Mouse (Mus musculus): ENCODE results near the gene Clip4. TPM values are rescaled to one million over a fixed set of nuclear protein-coding genes. Genes with fewer than 3 reads are reported as not detected.
"Not testable (repeated sequence)": the region's sequence is repeated elsewhere in the genome, so short reads cannot be mapped to it uniquely, and the experiment has no call there.

The Clip4 gene
- polyA plus RNA-seq (2015; fragmentation: Nextera tagmentation; extraction: Ambion mirVana), result 6.0 and 7.5 TPM in 2 replicates

DNA sequence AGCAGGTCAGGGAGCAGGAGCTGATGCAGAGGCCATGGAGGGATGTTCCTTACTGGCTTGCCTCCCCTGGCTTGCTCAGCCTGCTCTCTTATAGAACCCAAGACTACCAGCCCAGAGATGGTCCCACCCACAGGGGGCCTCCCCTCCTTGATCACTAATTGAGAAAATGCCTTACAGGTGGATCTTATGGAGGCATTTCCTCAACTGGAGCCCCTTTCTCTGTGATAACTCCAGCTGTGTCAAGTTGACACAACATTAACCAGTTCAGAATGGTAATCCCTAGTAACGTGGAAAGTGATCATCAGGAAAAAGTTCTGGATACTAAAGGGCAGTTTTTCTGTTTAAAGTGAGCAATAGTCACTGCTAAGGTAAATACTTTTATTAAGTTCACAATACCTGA, at the start of gene Clip4:
TSS of gene Clip4 (plus strand) at position 301 of the 400 bp plus-strand sequence.
- not testable (repeated sequence) for H3K27me3 ChIP-seq; H3K4me2 ChIP-seq (replicated peaks); H3K27ac ChIP-seq; ATAC-seq (ENCODE audit: low FRiP score, low read depth); H3K4me1 ChIP-seq; H3K9ac ChIP-seq; H3K9me3 ChIP-seq; H3K36me3 ChIP-seq; H3K4me3 ChIP-seq
- WGBS, result 52% methylated on average over 1 of the region's 1 CpGs

DNA sequence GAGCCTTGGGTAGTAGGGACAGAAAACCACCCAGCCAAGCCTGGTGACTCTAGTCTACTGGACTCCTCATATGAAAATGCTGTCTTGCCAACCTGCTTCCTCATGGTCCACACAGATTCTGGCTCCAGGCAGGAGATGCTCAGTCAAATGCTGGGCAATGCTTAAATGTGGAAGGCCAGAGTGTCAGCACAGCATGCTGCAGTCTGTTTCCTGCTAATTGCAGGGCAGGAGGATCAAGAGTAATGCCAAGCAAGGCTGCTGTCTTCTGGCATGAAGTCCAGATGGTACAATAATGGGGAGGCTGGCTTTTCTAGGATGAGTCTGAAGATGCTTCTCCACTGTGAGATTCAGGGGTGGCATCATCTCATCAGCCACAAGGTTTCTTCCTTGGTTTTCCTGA, 47.8 kb upstream of the Clip4 start:
- Histone ChIP-seq H3K36me3 (no peaks in the 10 kb centered on the region), H3K27me3 (0 out of 2 replicates have a peak, but pooled peaks cover 5% of the 10 kb centered on the region), H3K9ac (no peak overlapping the region), H3K4me2 (replicated peaks) (no peak overlapping the region), H3K4me3 (no peak overlapping the region), H3K4me1 (no peaks in the 10 kb centered on the region), H3K27ac (no peak overlapping the region), H3K9me3 (no peaks in the 10 kb centered on the region)
- no peak for ATAC-seq (ENCODE audit: low FRiP score, low read depth)

GRCm38 (mm10) chr17:71721019-71721418, 47.3 kb upstream of the Clip4 start:
- Histone ChIP-seq H3K4me1 (no peaks in the 10 kb centered on the region), H3K9me3 (no peaks in the 10 kb centered on the region), H3K4me3 (no peak overlapping the region), H3K9ac (no peak overlapping the region), H3K27ac (no peak overlapping the region), H3K4me2 (replicated peaks) (no peak overlapping the region), H3K36me3 (no peaks in the 10 kb centered on the region), H3K27me3 (0 out of 2 replicates have a peak, but pooled peaks cover 5% of the 10 kb centered on the region)
- 59% methylated on average over 3 of the region's 3 CpGs for WGBS
- no peak for ATAC-seq (ENCODE audit: low FRiP score, low read depth)

- no peak overlapping the region for H3K4me3 ChIP-seq
- 0 out of 2 replicates have a peak, but pooled peaks cover 6% of the 10 kb centered on the region for H3K9me3 ChIP-seq
- H3K9ac ChIP-seq, result no peak overlapping the region
- ATAC-seq (ENCODE audit: low FRiP score, low read depth), result no peak
- H3K4me1 ChIP-seq, result no peaks in the 10 kb centered on the region
- H3K27ac ChIP-seq, result no peak overlapping the region
- H3K4me2 ChIP-seq (replicated peaks), result no peak overlapping the region
- H3K36me3 ChIP-seq, result no peaks in the 10 kb centered on the region
- H3K27me3 ChIP-seq, result no peaks in the 10 kb centered on the region
- 64% methylated on average over 2 of the region's 2 CpGs for WGBS
These were observed 37.6 kb upstream of the Clip4 start for GRCm38 (mm10) chr17:71730655-71731054.

GRCm38 (mm10) chr17:71736442-71736841, 31.8 kb upstream of the Clip4 start:
- Histone ChIP-seq H3K9me3 (0 out of 2 replicates have a peak, but pooled peaks cover 6% of the 10 kb centered on the region), H3K36me3 (no peaks in the 10 kb centered on the region), H3K4me2 (replicated peaks) (no peak overlapping the region), H3K27ac (no peak overlapping the region), H3K27me3 (no peaks in the 10 kb centered on the region), H3K4me3 (no peak overlapping the region), H3K9ac (no peak overlapping the region), H3K4me1 (no peaks in the 10 kb centered on the region)
- WGBS, result 65% methylated on average over 3 of the region's 3 CpGs
- no peak for ATAC-seq (ENCODE audit: low FRiP score, low read depth)

DNA sequence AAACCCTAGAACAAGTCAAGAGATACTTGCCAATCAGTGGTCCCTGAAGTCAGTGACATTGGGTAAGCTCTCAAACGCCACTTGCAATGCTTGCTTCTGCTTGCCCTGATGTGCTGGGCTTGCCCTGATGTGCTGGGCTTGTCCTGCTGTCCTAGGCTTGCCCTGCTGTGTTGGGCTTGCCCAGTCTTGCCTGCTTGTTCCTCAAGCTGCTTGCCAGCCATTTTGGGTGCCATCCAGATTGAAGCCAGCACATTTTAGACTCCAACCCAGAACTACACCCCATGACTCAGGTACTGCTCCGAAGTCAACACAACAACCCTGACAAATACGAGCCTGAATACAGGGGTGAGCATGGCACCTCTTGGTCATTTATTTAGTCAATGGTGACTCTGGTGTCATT, 26.1 kb upstream of the Clip4 start:
- 75% methylated on average over 3 of the region's 3 CpGs for WGBS
- Histone ChIP-seq H3K4me2 (replicated peaks) (no peak overlapping the region), H3K4me1 (no peaks in the 10 kb centered on the region; the same call in 1 of the 2 replicates), H3K9me3 (no peaks in the 10 kb centered on the region), H3K27ac (no peak overlapping the region), H3K4me3 (no peak overlapping the region), H3K27me3 (no peaks in the 10 kb centered on the region), H3K36me3 (no peaks in the 10 kb centered on the region), H3K9ac (no peak overlapping the region)
- no peak for ATAC-seq (ENCODE audit: low FRiP score, low read depth)

- H3K27me3 ChIP-seq, result no peaks in the 10 kb centered on the region
- no peaks in the 10 kb centered on the region; the same call in 1 of the 2 replicates for H3K4me1 ChIP-seq
- H3K36me3 ChIP-seq, result no peaks in the 10 kb centered on the region
- no peak overlapping the region for H3K9ac ChIP-seq
- no peak overlapping the region for H3K27ac ChIP-seq
- WGBS, result 41% methylated on average over 5 of the region's 5 CpGs
- H3K4me2 ChIP-seq (replicated peaks), result no peak overlapping the region
- no peaks in the 10 kb centered on the region for H3K9me3 ChIP-seq
- no peak for ATAC-seq (ENCODE audit: low FRiP score, low read depth)
- no peak overlapping the region for H3K4me3 ChIP-seq
These were observed 25.3 kb upstream of the Clip4 start for GRCm38 (mm10) chr17:71742935-71743334.

- ATAC-seq (ENCODE audit: low FRiP score, low read depth), result no peak
- H3K9ac ChIP-seq, result no peak overlapping the region
- no peaks in the 10 kb centered on the region for H3K9me3 ChIP-seq
- no peak overlapping the region for H3K4me3 ChIP-seq
- H3K36me3 ChIP-seq, result no peaks in the 10 kb centered on the region
- H3K27ac ChIP-seq, result no peak overlapping the region
- H3K4me1 ChIP-seq, result no peaks in the 10 kb centered on the region; the same call in 1 of the 2 replicates
- H3K4me2 ChIP-seq (replicated peaks), result no peak overlapping the region
- no peaks in the 10 kb centered on the region for H3K27me3 ChIP-seq
- 75% methylated on average over 9 of the region's 9 CpGs for WGBS
These were observed 22.2 kb upstream of the Clip4 start for GRCm38 (mm10) chr17:71746114-71746513.

GRCm38 (mm10) chr17:71747561-71747960, 20.7 kb upstream of the Clip4 start:
- no peak overlapping the region for H3K4me3 ChIP-seq
- 87% methylated on average over 8 of the region's 8 CpGs for WGBS
- no peaks in the 10 kb centered on the region for H3K36me3 ChIP-seq
- no peak overlapping the region for H3K27ac ChIP-seq
- H3K9ac ChIP-seq, result no peak overlapping the region
- H3K9me3 ChIP-seq, result no peaks in the 10 kb centered on the region
- H3K4me2 ChIP-seq (replicated peaks), result no peak overlapping the region
- no peak for ATAC-seq (ENCODE audit: low FRiP score, low read depth)
- no peaks in the 10 kb centered on the region for H3K27me3 ChIP-seq
- no peaks in the 10 kb centered on the region; the same call in 1 of the 2 replicates for H3K4me1 ChIP-seq

GRCm38 (mm10) chr17:71749616-71750168, 18.6 kb upstream of the Clip4 start:
- WGBS, result 84% methylated on average over 9 of the region's 9 CpGs
- no peaks in the 10 kb centered on the region for H3K27me3 ChIP-seq
- H3K4me3 ChIP-seq, result no peak overlapping the region
- no peak overlapping the region for H3K4me2 ChIP-seq (replicated peaks)
- no peak overlapping the region for H3K9ac ChIP-seq
- no peak overlapping the region for H3K27ac ChIP-seq
- no peaks in the 10 kb centered on the region for H3K9me3 ChIP-seq
- ATAC-seq (ENCODE audit: low FRiP score, low read depth), result no peak
- H3K36me3 ChIP-seq, result no peaks in the 10 kb centered on the region
- H3K4me1 ChIP-seq, result no peaks in the 10 kb centered on the region

GRCm38 (mm10) chr17:71752831-71753230, 15.4 kb upstream of the Clip4 start, which contains the start of gene Pcare:
Gene Pcare (minus strand): TSS chr17:71752894.
- H3K27me3 ChIP-seq, result no peaks in the 10 kb centered on the region
- no peaks in the 10 kb centered on the region for H3K4me1 ChIP-seq
- 38% methylated on average over 10 of the region's 10 CpGs for WGBS
- H3K9ac ChIP-seq, result no peak within 1 kb of the TSS
- H3K27ac ChIP-seq, result no peak within 1 kb of the TSS
- no peaks in the 10 kb centered on the region for H3K9me3 ChIP-seq
- H3K36me3 ChIP-seq, result no peaks in the 10 kb centered on the region
- H3K4me2 ChIP-seq (replicated peaks), result no peak within 1 kb of the TSS
- ATAC-seq (ENCODE audit: low FRiP score, low read depth), result no peak
- H3K4me3 ChIP-seq, result no peak within 1 kb of the TSS

DNA sequence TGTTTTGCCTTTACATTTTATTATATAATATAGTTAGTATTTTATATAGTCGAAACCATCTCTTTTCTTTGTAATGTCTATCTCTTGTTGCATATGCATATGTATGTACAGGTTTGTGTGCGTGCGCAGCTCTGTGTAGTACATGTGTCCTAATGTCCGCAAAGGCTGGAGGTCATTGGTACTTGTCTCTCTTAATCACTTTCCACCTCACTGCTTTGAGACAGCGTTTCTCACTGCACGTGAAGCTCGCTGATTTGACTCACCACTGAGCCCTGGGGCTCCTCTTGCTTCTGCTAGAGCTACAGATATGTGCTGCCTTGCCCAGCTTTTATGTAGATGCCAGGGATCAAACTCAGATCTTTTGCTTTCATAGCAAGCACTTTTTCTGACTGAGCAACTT, 7.7 kb upstream of the Clip4 start:
- Histone ChIP-seq H3K4me2 (replicated peaks) (no peak overlapping the region), H3K27me3 (no peaks in the 10 kb centered on the region), H3K9ac (no peak overlapping the region), H3K4me3 (no peak overlapping the region), H3K27ac (no peak overlapping the region), H3K4me1 (no peaks in the 10 kb centered on the region), H3K9me3 (no peaks in the 10 kb centered on the region), H3K36me3 (no peaks in the 10 kb centered on the region)
- no peak for ATAC-seq (ENCODE audit: low FRiP score, low read depth)
- WGBS, result 84% methylated on average over 7 of the region's 7 CpGs

DNA sequence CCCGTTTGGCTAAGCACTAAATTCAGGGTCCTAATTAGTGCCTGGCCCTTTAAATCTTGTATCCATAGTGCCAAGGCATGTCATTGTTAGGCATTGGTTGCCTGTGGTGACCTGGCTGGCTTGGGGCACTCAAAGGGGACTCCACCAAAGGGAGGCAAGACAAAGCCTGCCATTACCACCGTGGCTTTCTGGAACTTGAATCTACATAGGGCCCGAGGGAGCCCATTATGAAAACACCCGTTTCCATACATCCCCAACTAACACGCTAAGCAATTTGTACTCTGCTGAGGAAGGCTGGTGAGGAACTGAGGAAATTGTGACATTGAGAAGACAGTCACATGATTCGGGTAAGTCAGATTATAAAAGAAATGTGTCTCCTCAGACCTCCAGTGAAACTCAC, 1.3 kb downstream of the Clip4 start:
- Histone ChIP-seq H3K27me3 (no peaks in the 10 kb centered on the region), H3K36me3 (no peaks in the 10 kb centered on the region)
- WGBS, result 37% methylated on average over 6 of the region's 6 CpGs

More for the DNA sequence above, 1.3 kb downstream of the Clip4 start:
- no peak for ATAC-seq (ENCODE audit: low FRiP score, low read depth)
- Histone ChIP-seq H3K9me3 (no peaks in the 10 kb centered on the region), H3K9ac (no peak overlapping the region), H3K4me2 (replicated peaks) (no peak overlapping the region), H3K27ac (no peak overlapping the region), H3K4me3 (no peak overlapping the region), H3K4me1 (peaks cover 4% of the 10 kb centered on the region; the same call in 1 of the 2 replicates)

Measured in limb, embryonic 13.5 days (tissue).